Mouse (Mus musculus) small intestine, adult 2 months (tissue): ENCODE data around the gene 1810055G02Rik.

Experiments used
- CTCF ChIP-seq: fragments of 200-500 bp; IDR thresholded peaks from 2 replicates; pipeline ENCODE4 v1.5.1; 2012; ENCODE audit warnings: low read depth, mild to moderate bottlenecking, control low read depth, inconsistent platforms, low read length, moderate library complexity, mixed read lengths; ENCODE audit not compliant: insufficient replicate concordance, insufficient read length; ENCODE audit errors: extremely low read depth
- POLR2A ChIP-seq: fragments of 200-500 bp; IDR thresholded peaks from 2 replicates; pipeline ENCODE4 v1.6.1; 2012; ENCODE audit warnings: low read depth, mild to moderate bottlenecking, control low read depth, inconsistent platforms, low read length, moderate library complexity

DNA sequence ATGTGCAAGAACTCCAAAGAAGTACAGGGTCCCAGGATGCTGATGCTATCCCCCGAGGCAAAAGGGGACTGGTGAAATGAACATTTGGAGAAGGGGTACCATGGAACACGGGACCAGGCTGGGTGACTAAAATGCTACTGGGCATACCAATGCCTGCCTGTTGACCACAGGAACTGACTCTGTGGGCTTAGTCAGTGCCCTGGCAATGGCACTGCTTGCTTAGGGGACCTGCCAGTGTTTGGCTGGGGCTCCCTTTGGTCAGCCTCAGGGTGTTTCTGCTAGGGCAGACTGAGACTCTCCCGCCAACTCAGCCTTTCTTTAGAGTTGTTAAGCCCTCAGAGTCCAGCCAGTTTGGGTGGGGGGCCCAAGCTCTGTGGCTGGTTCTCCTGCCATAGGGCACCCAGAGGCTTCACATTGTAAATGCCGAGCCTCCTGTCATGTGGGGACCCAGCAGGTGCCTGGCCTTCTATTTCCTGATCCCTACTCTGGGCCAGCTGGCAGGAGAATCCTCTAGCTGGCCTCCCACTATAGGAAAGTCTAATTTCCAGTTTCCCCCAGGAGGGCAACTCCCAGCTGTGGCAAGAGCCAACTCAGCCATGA is 57.2 kb downstream of the 1810055G02Rik start:
- TF ChIP-seq CTCF (no peak), POLR2A (no peak)
